Mouse (Mus musculus): Measurements from ENCODE around the gene Nr1i3. TPM values are rescaled to one million over a fixed set of nuclear protein-coding genes. Genes with fewer than 3 reads are reported as not detected.

Gene Nr1i3
- polyA plus RNA-seq, 1 experiment from 2014 or later: 0.35 TPM

Other genes with a start within 250 kb of the Nr1i3 start
- gene Fcgr2b, start 237.4 kb upstream of the Nr1i3 start, polyA plus RNA-seq (2015; fragmentation: Nextera tagmentation; extraction: Ambion mirVana): 1.2 and 2.9 TPM in 2 replicates
- 1.1 and 1.4 TPM in 2 replicates for gene Fcgr4, start 195.1 kb upstream of the Nr1i3 start, polyA plus RNA-seq (2015; fragmentation: Nextera tagmentation; extraction: Ambion mirVana)
- gene Fcgr3, start 149.0 kb upstream of the Nr1i3 start, polyA plus RNA-seq (2015; fragmentation: Nextera tagmentation; extraction: Ambion mirVana): 10.4 and 11.9 TPM in 2 replicates
- 2.7 and 3.5 TPM in 2 replicates for gene Cfap126, start 100.1 kb upstream of the Nr1i3 start, polyA plus RNA-seq (2015; fragmentation: Nextera tagmentation; extraction: Ambion mirVana)
- 525 and 563 TPM in 2 replicates for gene Sdhc, start 63.4 kb upstream of the Nr1i3 start, polyA plus RNA-seq (2015; fragmentation: Nextera tagmentation; extraction: Ambion mirVana)
- 0.63 and 1.7 TPM in 2 replicates for gene Mpz, start 63.3 kb upstream of the Nr1i3 start, polyA plus RNA-seq (2015; fragmentation: Nextera tagmentation; extraction: Ambion mirVana)
- 43.0 and 46.4 TPM in 2 replicates for gene Pcp4l1, start 17.7 kb upstream of the Nr1i3 start, polyA plus RNA-seq (2015; fragmentation: Nextera tagmentation; extraction: Ambion mirVana)
- 55.6 and 57.9 TPM in 2 replicates for gene Tomm40l, start 8.5 kb downstream of the Nr1i3 start, polyA plus RNA-seq (2015; fragmentation: Nextera tagmentation; extraction: Ambion mirVana)
- 9.2 and 43.9 TPM in 2 replicates for gene Apoa2, start 11.1 kb downstream of the Nr1i3 start, polyA plus RNA-seq (2015; fragmentation: Nextera tagmentation; extraction: Ambion mirVana)
- gene Fcer1g, start 20.4 kb downstream of the Nr1i3 start, polyA plus RNA-seq (2015; fragmentation: Nextera tagmentation; extraction: Ambion mirVana): 28.0 and 44.6 TPM in 2 replicates
- gene Adamts4, start 36.5 kb downstream of the Nr1i3 start, polyA plus RNA-seq (2015; fragmentation: Nextera tagmentation; extraction: Ambion mirVana): 5.2 and 6.0 TPM in 2 replicates
- gene Ndufs2, start 37.4 kb downstream of the Nr1i3 start, polyA plus RNA-seq (2015; fragmentation: Nextera tagmentation; extraction: Ambion mirVana): 514 and 535 TPM in 2 replicates
- 44.4 and 56.4 TPM in 2 replicates for gene B4galt3, start 56.4 kb downstream of the Nr1i3 start, polyA plus RNA-seq (2015; fragmentation: Nextera tagmentation; extraction: Ambion mirVana)
- 32.7 and 47.2 TPM in 2 replicates for gene Ppox, start 67.2 kb downstream of the Nr1i3 start, polyA plus RNA-seq (2015; fragmentation: Nextera tagmentation; extraction: Ambion mirVana)
- gene Usp21, start 74.0 kb downstream of the Nr1i3 start, polyA plus RNA-seq (2015; fragmentation: Nextera tagmentation; extraction: Ambion mirVana): 44.9 and 55.6 TPM in 2 replicates
- 83.6 and 85.0 TPM in 2 replicates for gene Ufc1, start 81.1 kb downstream of the Nr1i3 start, polyA plus RNA-seq (2015; fragmentation: Nextera tagmentation; extraction: Ambion mirVana)
- 33.9 and 37.7 TPM in 2 replicates for gene Dedd, start 115.2 kb downstream of the Nr1i3 start, polyA plus RNA-seq (2015; fragmentation: Nextera tagmentation; extraction: Ambion mirVana)
- 31.2 and 33.2 TPM in 2 replicates for gene Nit1, start 131.7 kb downstream of the Nr1i3 start, polyA plus RNA-seq (2015; fragmentation: Nextera tagmentation; extraction: Ambion mirVana)
- gene Pfdn2, start 131.7 kb downstream of the Nr1i3 start, polyA plus RNA-seq (2015; fragmentation: Nextera tagmentation; extraction: Ambion mirVana): 77.2 and 91.0 TPM in 2 replicates
- gene Klhdc9, start 146.8 kb downstream of the Nr1i3 start, polyA plus RNA-seq (2015; fragmentation: Nextera tagmentation; extraction: Ambion mirVana): 0.63 and 0.75 TPM in 2 replicates
- 0.26 and 1.2 TPM in 2 replicates for gene Nectin4, start 156.1 kb downstream of the Nr1i3 start, polyA plus RNA-seq (2015; fragmentation: Nextera tagmentation; extraction: Ambion mirVana)
- 1.00 and 5.3 TPM in 2 replicates for gene Arhgap30, start 175.0 kb downstream of the Nr1i3 start, polyA plus RNA-seq (2015; fragmentation: Nextera tagmentation; extraction: Ambion mirVana)
- 48.7 and 57.5 TPM in 2 replicates for gene Usf1, start 197.3 kb downstream of the Nr1i3 start, polyA plus RNA-seq (2015; fragmentation: Nextera tagmentation; extraction: Ambion mirVana)
- 2.7 and 3.1 TPM in 2 replicates for gene Tstd1, start 204.9 kb downstream of the Nr1i3 start, polyA plus RNA-seq (2015; fragmentation: Nextera tagmentation; extraction: Ambion mirVana)
- gene F11r, start 223.6 kb downstream of the Nr1i3 start, polyA plus RNA-seq (2015; fragmentation: Nextera tagmentation; extraction: Ambion mirVana): 63.5 and 66.2 TPM in 2 replicates

Data from heart, embryonic 15.5 days (tissue).